Mouse (Mus musculus) MEL (cell line): Measurements from ENCODE around the gene Tfap2e. TPM values are rescaled to one million over a fixed set of nuclear protein-coding genes. Genes with fewer than 3 reads are reported as not detected.

Source experiments
- DNase-seq: peaks from one replicate; pipeline ENCODE4 v3.0.0; 2011; ENCODE audit warnings: low read depth, low spot score
- H3K27ac ChIP-seq: 2 replicates; pipeline ENCODE4 v1.5.1; 2012; ENCODE audit warnings: low read depth, mild to moderate bottlenecking, control low read depth, low read length, moderate library complexity; ENCODE audit not compliant: control insufficient read depth
- H3K27me3 ChIP-seq, 2 experiments: fragments of 150-350 bp in 1 of 2; sonication (generic) in 1 of 2; 2 replicates each; pipeline ENCODE4 v1.6.1; 2012; ENCODE audit warnings: low read length in 2 of 2, mild to moderate bottlenecking in 2 of 2, improper control_type of control experiment in 1 of 2, moderate library complexity in 1 of 2; ENCODE audit not compliant: insufficient read depth in 2 of 2, control insufficient read depth in 1 of 2
- H3K36me3 ChIP-seq, 2 experiments: 2 replicates each; pipeline ENCODE4 v1.6.1; 2012 to 2014; ENCODE audit warnings: low read length in 2 of 2, improper control_type of control experiment in 1 of 2, inconsistent platforms in 1 of 2, mild to moderate bottlenecking in 1 of 2; ENCODE audit not compliant: insufficient read depth in 2 of 2, control insufficient read depth in 1 of 2
- H3K4me1 ChIP-seq, 2 experiments: fragments of 150-350 bp in 1 of 2; sonication (generic) in 1 of 2; 2 replicates each; pipeline ENCODE4 v1.6.1; 2012; ENCODE audit warnings: low read length in 2 of 2, improper control_type of control experiment in 1 of 2, mild to moderate bottlenecking in 1 of 2; ENCODE audit not compliant: insufficient read depth in 2 of 2, control insufficient read depth in 1 of 2
- H3K4me3 ChIP-seq, 2 experiments: fragments of 150-350 bp in 1 of 2; sonication (generic) in 1 of 2; 2 replicates each; pipeline ENCODE4 v1.5.1; 2012; ENCODE audit warnings: low read depth in 2 of 2, low read length in 2 of 2, mild to moderate bottlenecking in 2 of 2, moderate library complexity in 2 of 2, control low read depth in 1 of 2, improper control_type of control experiment in 1 of 2; ENCODE audit not compliant: control insufficient read depth in 1 of 2, insufficient read depth in 1 of 2
- H3K79me2 ChIP-seq: 2 replicates; pipeline ENCODE4 v1.6.1; 2012; ENCODE audit warnings: mild to moderate bottlenecking, low read length, moderate library complexity; ENCODE audit not compliant: control insufficient read depth, poor library complexity, insufficient read depth
- H3K9ac ChIP-seq: 2 replicates; pipeline ENCODE4 v1.6.1; 2012; ENCODE audit warnings: low read depth, mild to moderate bottlenecking, control low read depth, low read length, moderate library complexity; ENCODE audit not compliant: control insufficient read depth, poor library complexity, severe bottlenecking
- H3K9me3 ChIP-seq: fragments of 150-350 bp; sonication (generic); replicated peaks from 2 replicates; pipeline ENCODE4 v1.6.1; 2012; ENCODE audit warnings: mild to moderate bottlenecking, low read length, improper control_type of control experiment, moderate library complexity; ENCODE audit not compliant: insufficient read depth
- BHLHE40 ChIP-seq: IDR thresholded peaks from 2 replicates; pipeline ENCODE4 v1.6.1; 2012; ENCODE audit warnings: low read depth, mild to moderate bottlenecking, inconsistent platforms, low read length, improper control_type of control experiment, borderline replicate concordance
- CTCF ChIP-seq, 3 experiments: IDR thresholded peaks in 2 of 3; conservative IDR thresholded peaks in 1 of 3; 2 replicates each; pipeline ENCODE4 v1.5.1; 2011 to 2012; ENCODE audit warnings: low read length in 3 of 3, low read depth in 2 of 3, mild to moderate bottlenecking in 2 of 3, improper control_type of control experiment in 1 of 3, inconsistent platforms in 1 of 3, mixed read lengths in 1 of 3, moderate library complexity in 1 of 3; ENCODE audit not compliant: control insufficient read depth in 1 of 3, insufficient read depth in 1 of 3, poor library complexity in 1 of 3, severe bottlenecking in 1 of 3
- E2F4 ChIP-seq: IDR thresholded peaks from 2 replicates; pipeline ENCODE4 v1.6.1; 2011; ENCODE audit warnings: low read depth, low read length, improper control_type of control experiment, borderline replicate concordance
- ELF1 ChIP-seq: IDR thresholded peaks from 2 replicates; pipeline ENCODE4 v1.6.1; 2014; ENCODE audit warnings: low read depth, mild to moderate bottlenecking, inconsistent platforms, low read length, improper control_type of control experiment, moderate library complexity
- ETS1 ChIP-seq: IDR thresholded peaks from 2 replicates; pipeline ENCODE4 v1.6.1; 2012; ENCODE audit warnings: low read depth, mild to moderate bottlenecking, inconsistent platforms, low read length, improper control_type of control experiment, moderate library complexity
- GATA1 ChIP-seq: IDR thresholded peaks from 2 replicates; pipeline ENCODE4 v1.6.1; 2011; ENCODE audit warnings: low read depth, low read length, improper control_type of control experiment
- HCFC1 ChIP-seq: IDR thresholded peaks from 2 replicates; pipeline ENCODE4 v1.6.1; 2012; ENCODE audit warnings: low read depth, mild to moderate bottlenecking, inconsistent platforms, low read length, improper control_type of control experiment, moderate library complexity
- MAFK ChIP-seq: IDR thresholded peaks from 2 replicates; pipeline ENCODE4 v1.6.1; 2011; ENCODE audit warnings: low read depth, mild to moderate bottlenecking, low read length, improper control_type of control experiment, borderline replicate concordance
- MAZ ChIP-seq: IDR thresholded peaks from 2 replicates; pipeline ENCODE4 v1.6.1; 2012; ENCODE audit warnings: low read depth, mild to moderate bottlenecking, inconsistent platforms, low read length, improper control_type of control experiment
- MYB ChIP-seq: IDR thresholded peaks from 2 replicates; pipeline ENCODE4 v1.6.1; 2011; ENCODE audit warnings: mild to moderate bottlenecking, low read depth, low read length, improper control_type of control experiment
- POLR2AphosphoS5 ChIP-seq: IDR thresholded peaks from 2 replicates; pipeline ENCODE4 v1.6.1; 2012; ENCODE audit warnings: low read depth, borderline replicate concordance, mild to moderate bottlenecking, inconsistent platforms, low read length, moderate library complexity, mixed read lengths
- SIN3A ChIP-seq: IDR thresholded peaks from 2 replicates; pipeline ENCODE4 v1.6.1; 2012; ENCODE audit warnings: low read length, improper control_type of control experiment, inconsistent platforms
- SMC3 ChIP-seq: IDR thresholded peaks from 2 replicates; pipeline ENCODE4 v1.6.1; 2011; ENCODE audit warnings: low read depth, low read length, improper control_type of control experiment
- TBP ChIP-seq: IDR thresholded peaks from 2 replicates; pipeline ENCODE4 v1.8.0; 2011; ENCODE audit warnings: low read depth, low read length, improper control_type of control experiment
- TCF12 ChIP-seq: IDR thresholded peaks from 2 replicates; pipeline ENCODE4 v1.6.1; 2014; ENCODE audit warnings: low read depth, mild to moderate bottlenecking, inconsistent platforms, low read length, improper control_type of control experiment, moderate library complexity
- UBTF ChIP-seq: IDR thresholded peaks from 2 replicates; pipeline ENCODE4 v1.6.1; 2012; ENCODE audit warnings: low read depth, mild to moderate bottlenecking, inconsistent platforms, low read length, improper control_type of control experiment, moderate library complexity, borderline replicate concordance; ENCODE audit not compliant: insufficient read depth
- USF1 ChIP-seq: IDR thresholded peaks from 2 replicates; pipeline ENCODE4 v1.6.1; 2014; ENCODE audit warnings: low read depth, mild to moderate bottlenecking, inconsistent platforms, low read length, improper control_type of control experiment, moderate library complexity
- USF2 ChIP-seq, 2 experiments: IDR thresholded peaks; 2 replicates each; pipeline ENCODE4 v1.6.1; 2011 to 2012; ENCODE audit warnings: improper control_type of control experiment in 2 of 2, low read length in 2 of 2, borderline replicate concordance in 1 of 2, inconsistent platforms in 1 of 2, low read depth in 1 of 2, mild to moderate bottlenecking in 1 of 2; ENCODE audit not compliant: insufficient read depth in 1 of 2
- ZKSCAN1 ChIP-seq: IDR thresholded peaks from 2 replicates; pipeline ENCODE4 v1.6.1; 2012; ENCODE audit warnings: low read depth, mild to moderate bottlenecking, inconsistent platforms, low read length, improper control_type of control experiment, moderate library complexity
- ZMIZ1 ChIP-seq: IDR thresholded peaks from 2 replicates; pipeline ENCODE4 v1.6.1; 2012; ENCODE audit warnings: low read depth, mild to moderate bottlenecking, inconsistent platforms, low read length, improper control_type of control experiment, moderate library complexity
- ZNF384 ChIP-seq: IDR thresholded peaks from 2 replicates; pipeline ENCODE4 v1.6.1; 2012; ENCODE audit warnings: low read depth, mild to moderate bottlenecking, inconsistent platforms, low read length, improper control_type of control experiment
- polyA plus RNA-seq, 2 experiments: library from polyadenylated mRNA; stranded (reverse) in 1 of 2; unstranded in 1 of 2; fragments of >175 nt in 1 of 2; fragments of >200 nt in 1 of 2; gene quantifications; 2 replicates each; pipeline versions ENCODE4 v1.2.1 to v1.2.4; 2012; ENCODE audit warnings: low replicate concordance in 2 of 2, low read depth in 1 of 2; ENCODE audit not compliant: insufficient read length in 2 of 2, insufficient read depth in 1 of 2, missing spikeins in 1 of 2
- total RNA-seq: library from RNA; depleted of rRNA; stranded (reverse); fragments of 300-350 nt; gene quantifications from 2 replicates; pipeline ENCODE4 v1.2.3, GENCODE M21; 2012

Tfap2e gene
- total and polyA plus RNA-seq, 3 experiments = 0.03 TPM; not detected in 2

GRCm38 (mm10) chr4:126696908-126697307, 39.1 kb downstream of the Tfap2e start:
- Histone ChIP-seq H3K9me3 (no peaks in the 10 kb centered on the region), H3K79me2 (no peaks in the 10 kb centered on the region; the same call in 1 of the 2 replicates), H3K27me3 (no peaks in the 10 kb centered on the region), H3K36me3 (peaks cover 0 to 16% of the 10 kb centered on the region in 2 experiments; a peak in 2 of 4 replicates), H3K4me3 (no peak overlapping the region), H3K27ac (no peak overlapping the region), H3K9ac (no peak overlapping the region), H3K4me1 (no peaks in the 10 kb centered on the region)
- DNase-seq = no peak
- TF ChIP-seq TBP (no peak), ZNF384 (no peak), CTCF (IDR thresholded peaks at IDR 0.05 in 2 of 3, conservative IDR thresholded peaks at IDR 0.05 in 1 of 3; ENCODE audit: control insufficient read depth in 1 of 3, insufficient read depth in 1 of 3, low read depth in 2 of 3, low read length in 3 of 3, poor library complexity in 1 of 3, severe bottlenecking in 1 of 3) (no peak), SIN3A (no peak), MAFK (no peak), ZKSCAN1 (no peak), TCF12 (no peak), E2F4 (no peak), HCFC1 (no peak), UBTF (no peak)

GRCm38 (mm10) chr4:126693021-126693420, 43.0 kb downstream of the Tfap2e start:
- H3K4me1 ChIP-seq = no peaks in the 10 kb centered on the region
- peaks cover 2% of the 10 kb centered on the region for H3K79me2 ChIP-seq
- H3K36me3 ChIP-seq = peaks cover 0 to 11% of the 10 kb centered on the region in 2 experiments; a peak in 2 of 4 replicates

GRCm38 (mm10) chr4:126689457-126689856, 46.6 kb downstream of the Tfap2e start:
- no peak for DNase-seq
- Histone ChIP-seq H3K9ac (no peak overlapping the region), H3K4me3 (no peak overlapping the region), H3K9me3 (no peaks in the 10 kb centered on the region), H3K36me3 (peaks cover 0 to 27% of the 10 kb centered on the region in 2 experiments; a peak in 2 of 4 replicates), H3K27me3 (no peaks in the 10 kb centered on the region), H3K4me1 (no peaks in the 10 kb centered on the region), H3K27ac (no peak overlapping the region), H3K79me2 (peaks cover 8% of the 10 kb centered on the region)
- TF ChIP-seq BHLHE40 (no peak), HCFC1 (no peak), POLR2AphosphoS5 (no peak), GATA1 (no peak), USF1 (no peak), ELF1 (no peak), ZMIZ1 (no peak), MYB (no peak), ETS1 (no peak), ZNF384 (no peak), TCF12 (no peak)

More at GRCm38 (mm10) chr4:126693021-126693420, 43.0 kb downstream of the Tfap2e start:
- Histone ChIP-seq H3K27me3 (no peaks in the 10 kb centered on the region), H3K27ac (no peak overlapping the region), H3K4me3 (no peak overlapping the region), H3K9me3 (no peaks in the 10 kb centered on the region), H3K9ac (no peak overlapping the region)
- no peak for DNase-seq
- TF ChIP-seq E2F4 = no peak
- no peak for TF ChIP-seq MAZ
- TF ChIP-seq USF2 (IDR thresholded peaks at IDR 0.05; ENCODE audit: borderline replicate concordance in 1 of 2, insufficient read depth in 1 of 2, low read depth in 1 of 2, low read length in 2 of 2) = no peak
- TF ChIP-seq UBTF = no peak
- TF ChIP-seq CTCF (IDR thresholded peaks at IDR 0.05 in 2 of 3, conservative IDR thresholded peaks at IDR 0.05 in 1 of 3; ENCODE audit: control insufficient read depth in 1 of 3, insufficient read depth in 1 of 3, low read depth in 2 of 3, low read length in 3 of 3, poor library complexity in 1 of 3, severe bottlenecking in 1 of 3) = no peak
- no peak for TF ChIP-seq SMC3
